Mouse (Mus musculus): Measurements from ENCODE around the gene Cdk17. TPM values are rescaled to one million over a fixed set of nuclear protein-coding genes. Genes with fewer than 3 reads are reported as not detected.
A peak's percentile ranks its signal among the peaks of the same experiment; 100 is the strongest.

The Cdk17 gene
- polyA plus RNA-seq, 1 experiment from 2014 or later, result 17.2 TPM

DNA sequence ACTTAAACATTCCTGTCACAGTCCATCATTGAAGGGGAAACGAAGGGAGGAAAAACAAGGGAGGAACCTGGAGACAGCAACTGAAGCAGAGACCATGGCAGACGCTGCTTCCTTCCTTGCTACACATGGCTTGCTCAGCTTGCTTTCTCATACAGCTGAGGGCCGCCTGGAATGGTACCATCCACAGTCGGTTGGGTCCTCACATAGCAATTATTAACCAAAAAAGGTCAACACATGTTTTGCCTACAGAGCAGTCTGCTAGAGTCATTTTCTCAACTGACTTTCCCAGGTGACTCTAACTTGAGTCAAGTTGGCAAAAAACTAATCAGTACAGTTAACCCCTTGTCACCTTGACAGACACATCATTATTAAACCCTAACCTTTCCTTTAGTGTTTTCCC, 53.6 kb downstream of the Cdk17 start:
- peak; percentile 83 for ATAC-seq (replicated peaks; ENCODE audit: low FRiP score)
- Histone ChIP-seq H3K27me3 (no peaks in the 10 kb centered on the region), H3K4me1 (peaks cover 14% of the 10 kb centered on the region), H3K9ac (no peak overlapping the region), H3K36me3 (peaks cover 58% of the 10 kb centered on the region), H3K9me3 (replicated peaks) (no peaks in the 10 kb centered on the region), H3K4me2 (no peak overlapping the region), H3K4me3 (replicated peaks) (no peak overlapping the region), H3K27ac (peak overlapping the region; percentile 72)
- WGBS, result 33% methylated on average over 4 of the region's 4 CpGs

- 92% methylated on average over 8 of the region's 8 CpGs for WGBS
These were observed 54.5 kb downstream of the Cdk17 start for GRCm38 (mm10) chr10:93215051-93215763.

GRCm38 (mm10) chr10:93225751-93226150, 65.1 kb downstream of the Cdk17 start:
- H3K9me3 ChIP-seq (replicated peaks), result no peaks in the 10 kb centered on the region
- H3K27ac ChIP-seq, result no peak overlapping the region
- ATAC-seq (replicated peaks; ENCODE audit: low FRiP score), result no peak
- H3K27me3 ChIP-seq, result no peaks in the 10 kb centered on the region
- no peak overlapping the region for H3K9ac ChIP-seq
- no peak overlapping the region for H3K4me3 ChIP-seq (replicated peaks)
- H3K36me3 ChIP-seq, result peaks cover 24% of the 10 kb centered on the region
- no peak overlapping the region for H3K4me2 ChIP-seq
- WGBS, result 76% methylated on average over 6 of the region's 6 CpGs
- H3K4me1 ChIP-seq, result no peaks in the 10 kb centered on the region

More at GRCm38 (mm10) chr10:93215051-93215763, 54.5 kb downstream of the Cdk17 start:
- Histone ChIP-seq H3K4me3 (replicated peaks) (no peak overlapping the region), H3K36me3 (peaks cover 58% of the 10 kb centered on the region), H3K9me3 (replicated peaks) (no peaks in the 10 kb centered on the region), H3K27me3 (no peaks in the 10 kb centered on the region), H3K27ac (peak overlapping the region; percentile 19; the same call in 1 of the 2 replicates), H3K9ac (no peak overlapping the region), H3K4me1 (peaks cover 14% of the 10 kb centered on the region), H3K4me2 (no peak overlapping the region)
- ATAC-seq (replicated peaks; ENCODE audit: low FRiP score), result no peak

DNA sequence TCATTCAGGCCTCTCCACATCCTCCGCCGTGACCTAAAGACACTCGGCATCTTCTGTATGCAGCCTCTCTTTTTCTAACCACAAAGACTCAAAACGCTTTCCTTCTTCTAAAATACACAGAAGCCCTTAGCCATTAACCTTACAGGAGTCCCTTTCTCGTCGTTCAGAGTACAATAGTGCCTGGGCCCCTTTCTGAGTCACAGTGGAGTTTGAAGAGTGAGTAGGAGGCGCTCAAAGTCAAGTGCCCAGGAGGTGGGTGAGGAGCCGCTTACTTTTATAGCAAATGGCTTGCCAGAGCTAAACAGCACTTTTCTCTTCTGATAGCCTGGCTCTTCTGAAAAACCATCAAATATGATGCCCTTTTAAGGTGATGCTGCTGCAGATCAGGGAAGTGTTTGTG, 67.2 kb downstream of the Cdk17 start:
- Histone ChIP-seq H3K4me1 (no peaks in the 10 kb centered on the region), H3K4me2 (no peak overlapping the region), H3K36me3 (peaks cover 38% of the 10 kb centered on the region), H3K27me3 (no peaks in the 10 kb centered on the region), H3K9me3 (replicated peaks) (no peaks in the 10 kb centered on the region), H3K9ac (no peak overlapping the region), H3K4me3 (replicated peaks) (no peak overlapping the region), H3K27ac (no peak overlapping the region)
- no peak for ATAC-seq (replicated peaks; ENCODE audit: low FRiP score)
- 69% methylated on average over 8 of the region's 8 CpGs for WGBS

DNA sequence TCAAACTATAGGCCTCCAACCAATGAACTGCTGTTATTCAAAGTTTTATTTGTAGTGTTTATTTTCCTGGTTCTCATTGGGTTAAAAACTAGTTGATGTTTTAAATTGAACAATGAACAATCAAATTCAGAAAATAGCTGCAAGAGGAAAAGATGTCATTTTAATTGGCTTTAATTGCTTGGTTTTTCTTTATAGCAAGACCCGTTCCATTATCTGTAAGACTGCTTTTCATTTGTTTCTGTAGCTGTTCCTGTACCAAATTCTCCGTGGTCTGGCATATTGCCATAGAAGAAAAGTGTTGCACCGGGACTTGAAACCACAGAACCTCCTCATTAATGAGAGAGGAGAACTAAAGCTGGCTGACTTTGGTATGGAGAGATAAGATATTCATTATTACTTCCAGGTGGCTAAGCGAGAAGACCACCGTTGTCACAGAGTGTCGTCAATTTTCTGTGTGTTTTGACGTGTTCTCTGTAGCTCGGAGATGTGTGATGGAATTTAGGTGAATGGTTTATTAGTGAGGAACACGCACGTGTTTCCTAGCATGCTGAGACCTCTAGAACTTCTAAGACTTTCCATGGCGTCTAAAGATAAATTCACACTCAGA, 67.8 kb downstream of the Cdk17 start:
- H3K36me3 ChIP-seq, result peaks cover 43% of the 10 kb centered on the region
- H3K9me3 ChIP-seq (replicated peaks), result no peaks in the 10 kb centered on the region
- H3K4me3 ChIP-seq (replicated peaks), result no peak overlapping the region
- H3K27ac ChIP-seq, result no peak overlapping the region
- H3K9ac ChIP-seq, result no peak overlapping the region
- H3K4me1 ChIP-seq, result no peaks in the 10 kb centered on the region
- no peak for ATAC-seq (replicated peaks; ENCODE audit: low FRiP score)
- 84% methylated on average over 11 of the region's 11 CpGs for WGBS
- H3K4me2 ChIP-seq, result no peak overlapping the region
- H3K27me3 ChIP-seq, result no peaks in the 10 kb centered on the region

- H3K9ac ChIP-seq, result no peak overlapping the region
- H3K4me2 ChIP-seq, result no peak overlapping the region
- no peak for ATAC-seq (replicated peaks; ENCODE audit: low FRiP score)
- H3K27me3 ChIP-seq, result no peaks in the 10 kb centered on the region
- no peak overlapping the region for H3K27ac ChIP-seq
- H3K9me3 ChIP-seq (replicated peaks), result no peaks in the 10 kb centered on the region
- H3K4me3 ChIP-seq (replicated peaks), result no peak overlapping the region
- H3K36me3 ChIP-seq, result peaks cover 58% of the 10 kb centered on the region
- H3K4me1 ChIP-seq, result no peaks in the 10 kb centered on the region
- 90% methylated on average over 4 of the region's 4 CpGs for WGBS
These were observed 70.8 kb downstream of the Cdk17 start for GRCm38 (mm10) chr10:93231490-93231889.

DNA sequence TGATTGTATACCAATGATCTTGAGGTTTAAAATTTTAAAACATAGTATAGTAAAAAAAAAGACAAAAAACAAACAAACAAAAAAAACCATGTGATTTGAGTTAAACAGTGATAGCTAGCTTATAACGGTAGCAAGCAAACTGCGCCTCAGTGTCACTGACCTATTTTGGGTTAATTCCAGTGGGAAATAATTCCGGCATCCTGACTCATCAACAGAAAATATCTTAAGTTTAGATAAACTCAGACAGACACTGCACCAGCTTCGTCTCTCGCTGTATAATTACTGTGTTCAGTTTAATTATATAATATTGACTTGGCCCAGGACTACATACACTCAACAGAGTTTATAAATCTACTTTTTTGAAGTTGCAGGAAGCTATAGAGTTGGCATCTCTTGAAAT, 71.2 kb downstream of the Cdk17 start:
- Histone ChIP-seq H3K4me3 (replicated peaks) (no peak overlapping the region), H3K27ac (no peak overlapping the region), H3K4me1 (no peaks in the 10 kb centered on the region), H3K36me3 (peaks cover 55% of the 10 kb centered on the region), H3K9ac (no peak overlapping the region), H3K4me2 (no peak overlapping the region), H3K9me3 (replicated peaks) (no peaks in the 10 kb centered on the region), H3K27me3 (no peaks in the 10 kb centered on the region)
- ATAC-seq (replicated peaks; ENCODE audit: low FRiP score), result no peak
- WGBS, result 90% methylated on average over 5 of the region's 5 CpGs

- H3K4me2 ChIP-seq, result no peak overlapping the region
- no peak overlapping the region for H3K9ac ChIP-seq
- no peaks in the 10 kb centered on the region for H3K9me3 ChIP-seq (replicated peaks)
- H3K36me3 ChIP-seq, result peaks cover 63% of the 10 kb centered on the region
- no peak for ATAC-seq (replicated peaks; ENCODE audit: low FRiP score)
- no peak overlapping the region for H3K4me3 ChIP-seq (replicated peaks)
- H3K27ac ChIP-seq, result no peak overlapping the region
- 85% methylated on average over 6 of the region's 6 CpGs for WGBS
- H3K27me3 ChIP-seq, result no peaks in the 10 kb centered on the region
- H3K4me1 ChIP-seq, result no peaks in the 10 kb centered on the region
These were observed 73.1 kb downstream of the Cdk17 start for GRCm38 (mm10) chr10:93233665-93234194.

GRCm38 (mm10) chr10:93234692-93235091, 74.0 kb downstream of the Cdk17 start:
- Histone ChIP-seq H3K9me3 (replicated peaks) (no peaks in the 10 kb centered on the region), H3K36me3 (peaks cover 70% of the 10 kb centered on the region), H3K27ac (no peak overlapping the region), H3K4me1 (peaks cover 3% of the 10 kb centered on the region; the same call in 1 of the 2 replicates), H3K4me2 (no peak overlapping the region), H3K9ac (no peak overlapping the region), H3K27me3 (no peaks in the 10 kb centered on the region), H3K4me3 (replicated peaks) (no peak overlapping the region)
- 90% methylated on average over 9 of the region's 9 CpGs for WGBS
- ATAC-seq (replicated peaks; ENCODE audit: low FRiP score), result no peak

- Histone ChIP-seq H3K27ac (no peak overlapping the region), H3K4me2 (no peak overlapping the region), H3K9ac (no peak overlapping the region), H3K27me3 (no peaks in the 10 kb centered on the region), H3K4me1 (peaks cover 22% of the 10 kb centered on the region), H3K4me3 (replicated peaks) (no peak overlapping the region), H3K36me3 (peaks cover 69% of the 10 kb centered on the region), H3K9me3 (replicated peaks) (no peaks in the 10 kb centered on the region)
- ATAC-seq (replicated peaks; ENCODE audit: low FRiP score), result 0 out of 2 replicates have a peak, but pooled peaks have one; percentile 18
- WGBS, result 35% methylated on average over 9 of the region's 9 CpGs
These were observed 78.6 kb downstream of the Cdk17 start for GRCm38 (mm10) chr10:93239201-93239806.

GRCm38 (mm10) chr10:93242208-93242607, 81.5 kb downstream of the Cdk17 start:
- ATAC-seq (replicated peaks; ENCODE audit: low FRiP score), result no peak
- no peak overlapping the region for H3K9ac ChIP-seq
- H3K4me2 ChIP-seq, result no peak overlapping the region
- no peak overlapping the region for H3K4me3 ChIP-seq (replicated peaks)
- no peaks in the 10 kb centered on the region for H3K27me3 ChIP-seq
- 0 out of 2 replicates have a peak overlapping the region, but pooled peaks have one; percentile 41 for H3K27ac ChIP-seq
- H3K4me1 ChIP-seq, result peaks cover 22% of the 10 kb centered on the region
- H3K9me3 ChIP-seq (replicated peaks), result no peaks in the 10 kb centered on the region
- peaks cover 54% of the 10 kb centered on the region for H3K36me3 ChIP-seq
- 22% methylated on average over 3 of the region's 3 CpGs for WGBS

- WGBS, result 16% methylated on average over 5 of the region's 5 CpGs
- H3K4me1 ChIP-seq, result peaks cover 28% of the 10 kb centered on the region
- H3K4me3 ChIP-seq (replicated peaks), result no peak overlapping the region
- no peak overlapping the region for H3K27ac ChIP-seq
- no peak overlapping the region for H3K9ac ChIP-seq
- H3K27me3 ChIP-seq, result no peaks in the 10 kb centered on the region
- no peak for ATAC-seq (replicated peaks; ENCODE audit: low FRiP score)
- peaks cover 56% of the 10 kb centered on the region for H3K36me3 ChIP-seq
- no peak overlapping the region for H3K4me2 ChIP-seq
- H3K9me3 ChIP-seq (replicated peaks), result no peaks in the 10 kb centered on the region
These were observed 82.2 kb downstream of the Cdk17 start for GRCm38 (mm10) chr10:93242861-93243260.
